Mouse (Mus musculus) brain, embryonic 14.5 days (tissue): ENCODE measurements around the gene Spp2.

Source experiments
- CTCF ChIP-seq: fragments of 200-500 bp; IDR thresholded peaks from 2 replicates; pipeline ENCODE4 v1.5.1; 2012; ENCODE audit warnings: inconsistent platforms, mild to moderate bottlenecking, moderate library complexity, borderline replicate concordance; ENCODE audit not compliant: insufficient read depth, insufficient read length; ENCODE audit errors: extremely low read depth
- POLR2A ChIP-seq: fragments of 200-500 bp; IDR thresholded peaks from 2 replicates; pipeline ENCODE4 v1.6.1; 2012; ENCODE audit warnings: mild to moderate bottlenecking, inconsistent platforms, borderline replicate concordance; ENCODE audit not compliant: poor library complexity, insufficient read depth, insufficient read length, severe bottlenecking; ENCODE audit errors: extremely low read depth

DNA sequence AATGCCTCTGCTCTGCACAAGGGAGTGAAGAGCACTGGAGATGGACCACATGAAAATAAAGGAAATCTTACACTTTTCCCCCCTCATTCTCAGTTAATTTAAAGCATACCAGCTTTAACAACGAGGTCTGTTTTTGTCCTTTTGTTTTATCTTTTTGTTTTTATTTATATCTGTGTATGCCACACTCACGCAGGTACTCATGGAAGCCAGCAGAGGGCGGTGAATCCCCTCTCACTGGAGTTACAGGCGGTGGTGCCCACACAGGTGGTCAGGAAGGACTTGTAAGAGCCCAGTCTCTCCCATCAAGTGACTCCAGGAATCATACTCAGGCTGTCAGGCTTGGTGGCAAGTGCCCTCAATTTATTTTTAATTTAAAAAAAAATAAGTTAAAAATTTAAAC lies 27.3 kb downstream of the Spp2 start:
- TF ChIP-seq CTCF (peak; percentile 41; the same call in 1 of the 2 replicates), POLR2A (no peak)
